Mouse (Mus musculus) embryo, embryonic 11 days (tissue): ENCODE data around the gene Sidt1.
A peak's percentile ranks its signal among the peaks of the same experiment; 100 is the strongest.

Experiments
- DNase-seq: peaks from one replicate; pipeline ENCODE4 v3.0.0-alpha.2; 2015

Gene Sidt1

DNA sequence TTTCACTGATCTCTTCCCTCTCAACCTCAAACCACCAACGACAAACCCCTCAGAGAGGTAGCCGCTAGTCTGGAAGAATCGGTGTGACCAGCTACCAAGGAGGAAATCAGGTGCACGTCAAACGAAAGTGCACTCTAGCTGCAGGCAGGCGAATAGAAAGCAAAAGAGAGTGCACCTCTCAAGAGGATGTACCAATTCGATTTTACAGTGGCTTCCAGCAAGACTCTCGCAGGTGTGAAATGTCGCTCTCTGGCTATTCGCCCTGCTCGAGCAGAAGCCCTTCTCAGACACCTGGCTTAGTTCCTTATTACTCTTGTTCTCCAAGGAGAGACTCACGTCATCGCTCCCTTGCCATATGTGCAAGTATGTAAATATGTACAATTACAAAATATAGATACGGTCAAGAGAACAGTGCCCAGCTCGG lies at the start of gene Sidt1:
Sidt1 (minus strand) TSS at position 336 of the 424 bp plus-strand sequence.
- DNase-seq = peak; percentile 27

DNA sequence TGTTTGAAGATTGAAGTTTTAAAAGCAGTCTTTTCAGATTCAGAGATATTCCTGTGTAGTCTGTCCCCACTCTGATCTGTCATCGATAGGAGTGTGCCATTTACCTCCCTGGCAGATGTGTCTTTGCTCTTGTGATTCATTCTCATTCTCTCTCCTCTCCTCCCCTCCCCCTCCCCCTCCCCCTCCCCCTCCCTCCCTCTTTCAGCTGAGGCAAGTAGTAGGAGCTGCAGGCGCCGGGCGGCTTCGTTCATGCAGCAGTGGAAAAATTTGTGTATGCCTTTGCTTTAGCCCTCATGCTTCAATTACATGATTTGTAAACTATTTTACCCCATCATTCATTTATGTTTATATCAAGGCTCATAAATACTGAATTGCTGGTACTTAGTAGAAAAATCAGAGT lies 48.6 kb upstream of the Sidt1 start:
- DNase-seq = peak; percentile 49

DNA sequence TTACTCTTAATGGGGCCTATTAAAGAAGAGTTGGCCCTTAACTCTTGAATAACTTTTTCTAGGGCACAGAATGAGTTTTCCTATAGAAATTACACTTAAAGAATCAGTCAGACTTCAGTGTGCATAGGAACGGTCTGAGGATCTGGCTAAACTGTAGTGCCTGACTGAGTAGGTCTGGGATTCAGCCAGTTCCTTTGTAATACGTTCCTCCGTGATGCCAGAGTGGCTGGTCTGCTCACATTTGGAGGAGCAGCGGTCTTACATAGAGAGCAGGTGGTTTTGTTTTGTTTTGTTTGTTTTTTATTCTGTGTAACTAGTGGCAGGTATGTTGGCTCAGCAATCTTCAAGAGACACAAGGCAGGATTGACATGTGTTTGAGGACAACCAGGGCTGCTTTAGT lies 47.0 kb upstream of the Sidt1 start:
- no peak for DNase-seq

DNA sequence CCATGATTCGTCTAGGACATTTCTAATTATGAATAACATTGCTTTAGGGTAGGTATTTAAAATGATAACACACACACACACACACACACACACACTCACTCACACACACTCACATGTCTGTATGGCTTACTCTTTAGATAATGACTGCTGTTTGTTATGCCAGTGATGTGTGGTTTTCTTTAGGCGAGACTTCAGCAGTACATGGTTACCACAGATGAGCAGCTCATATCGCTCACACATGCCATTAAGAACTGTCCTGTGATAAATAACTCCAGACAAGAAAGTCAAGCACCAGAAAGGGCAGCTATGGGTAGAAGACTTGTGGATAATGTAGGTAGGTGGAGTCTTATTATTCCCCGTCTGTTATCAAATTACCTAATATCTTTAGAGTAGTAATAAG lies 42.5 kb upstream of the Sidt1 start:
- no peak for DNase-seq

DNA sequence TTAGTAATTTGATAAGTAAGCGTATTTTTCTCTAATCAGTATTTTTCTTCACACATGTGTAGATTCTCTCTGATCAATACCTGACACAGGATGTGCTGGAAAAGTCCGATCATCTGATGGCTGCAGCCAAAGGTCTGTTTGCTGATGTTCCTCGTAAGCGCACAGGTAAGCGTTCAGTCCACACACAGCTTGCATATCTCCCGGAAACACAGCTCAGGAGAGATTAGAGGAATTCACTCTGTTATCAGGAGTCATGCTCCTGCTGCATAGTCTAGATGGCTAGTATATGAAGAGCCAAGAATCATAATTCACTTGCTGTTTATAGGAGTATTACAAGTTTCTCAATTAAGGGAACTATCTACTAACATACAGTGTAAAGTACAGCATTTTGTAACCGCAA lies 32.5 kb upstream of the Sidt1 start:
- no peak for DNase-seq

DNA sequence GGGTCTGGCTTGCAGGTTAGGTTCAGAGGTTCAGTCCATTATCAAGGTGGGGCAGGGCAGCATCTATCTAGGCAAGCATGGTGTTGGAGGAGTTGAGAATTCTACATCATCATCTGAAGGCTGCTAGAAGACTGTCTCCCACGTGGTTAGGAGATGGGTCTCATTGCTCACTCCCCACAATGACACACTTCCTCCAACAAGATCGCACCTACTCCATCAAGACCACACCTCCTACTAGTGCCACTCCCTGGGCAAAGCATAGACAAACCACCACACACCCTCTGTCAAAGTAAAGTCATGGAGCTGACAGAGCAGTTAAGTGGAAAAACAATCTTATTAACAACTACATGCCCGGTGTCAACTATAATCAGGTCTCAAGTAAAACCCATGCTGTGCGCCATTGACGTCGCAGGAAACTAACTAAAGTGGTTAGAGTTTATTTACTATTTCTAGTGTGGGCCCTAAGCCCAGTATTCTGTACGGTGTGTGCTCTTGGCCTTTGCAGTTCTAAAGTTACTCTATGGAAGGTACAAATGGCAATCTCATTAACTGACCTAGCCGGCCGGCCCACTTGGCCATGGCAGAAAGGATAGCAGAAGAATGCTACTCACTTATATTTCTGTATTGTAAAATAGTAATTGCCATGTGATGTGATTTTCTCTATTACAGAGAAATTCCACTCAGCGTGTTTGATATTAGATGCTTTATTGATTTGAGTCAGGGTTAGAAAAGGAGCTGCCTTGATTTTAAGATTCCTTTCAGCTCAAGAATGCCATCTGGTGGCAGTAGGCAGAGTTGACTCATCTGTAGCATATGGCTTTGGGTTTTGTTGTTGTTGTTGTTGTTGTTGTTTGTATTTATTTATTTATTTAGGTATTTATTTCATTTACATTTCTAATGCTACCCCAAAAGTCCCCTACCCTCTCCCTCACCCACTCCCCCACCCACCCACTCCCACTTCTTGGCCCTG lies 29.2 kb upstream of the Sidt1 start:
- peak; percentile 29 for DNase-seq

DNA sequence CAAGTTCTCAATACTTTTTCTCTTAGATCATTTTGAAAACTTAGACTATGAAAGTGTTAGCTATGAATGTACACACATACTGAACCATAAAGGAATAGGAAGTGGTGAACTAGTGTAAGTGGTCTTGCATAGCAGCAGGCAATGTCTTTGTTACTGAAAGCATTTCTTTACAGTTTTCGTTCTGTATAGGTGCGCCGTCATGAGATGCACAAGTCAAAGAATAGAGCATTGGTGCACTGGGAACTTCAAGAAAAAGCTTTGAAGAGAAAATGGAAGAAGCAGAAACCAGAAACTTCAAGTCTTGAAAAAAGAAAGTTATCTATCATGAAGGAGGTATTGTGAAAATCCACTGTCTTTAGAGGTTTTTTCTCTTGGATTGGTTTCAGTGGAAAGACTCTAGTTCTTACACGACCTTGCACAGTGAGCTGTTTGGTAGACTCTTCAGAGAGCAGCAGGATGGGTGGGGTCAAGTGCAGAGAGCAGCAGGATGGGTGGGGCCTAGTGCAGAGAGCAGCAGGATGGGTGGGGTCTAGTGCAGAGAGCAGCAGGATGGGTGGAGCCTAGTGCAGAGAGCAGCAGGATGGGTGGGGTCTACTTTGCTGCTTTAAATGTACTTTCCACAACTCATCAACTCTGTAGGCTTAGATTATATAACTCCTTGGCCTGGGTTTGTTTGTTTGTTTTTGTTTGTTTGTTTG lies 24.7 kb upstream of the Sidt1 start:
- peak; percentile 41 for DNase-seq

DNA sequence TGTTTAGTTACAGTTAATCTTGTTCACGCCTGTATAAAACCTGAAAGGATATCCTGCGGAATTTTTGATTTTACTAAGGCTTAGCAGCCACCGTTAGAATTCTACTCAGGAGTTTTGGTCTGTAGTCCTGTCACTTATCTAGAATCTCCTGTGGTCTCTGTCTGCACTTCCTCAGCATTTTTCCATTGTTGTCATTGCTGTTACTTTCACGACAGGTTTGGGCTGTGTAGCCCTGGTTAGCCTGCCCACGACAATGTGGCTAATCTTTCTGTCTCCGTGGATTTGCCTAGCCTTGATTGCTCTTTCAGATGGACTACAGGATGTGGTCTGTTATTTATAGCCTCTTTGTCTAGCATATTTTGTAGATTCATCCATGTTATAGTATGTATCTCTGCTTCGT lies 23.3 kb upstream of the Sidt1 start:
- DNase-seq = no peak

DNA sequence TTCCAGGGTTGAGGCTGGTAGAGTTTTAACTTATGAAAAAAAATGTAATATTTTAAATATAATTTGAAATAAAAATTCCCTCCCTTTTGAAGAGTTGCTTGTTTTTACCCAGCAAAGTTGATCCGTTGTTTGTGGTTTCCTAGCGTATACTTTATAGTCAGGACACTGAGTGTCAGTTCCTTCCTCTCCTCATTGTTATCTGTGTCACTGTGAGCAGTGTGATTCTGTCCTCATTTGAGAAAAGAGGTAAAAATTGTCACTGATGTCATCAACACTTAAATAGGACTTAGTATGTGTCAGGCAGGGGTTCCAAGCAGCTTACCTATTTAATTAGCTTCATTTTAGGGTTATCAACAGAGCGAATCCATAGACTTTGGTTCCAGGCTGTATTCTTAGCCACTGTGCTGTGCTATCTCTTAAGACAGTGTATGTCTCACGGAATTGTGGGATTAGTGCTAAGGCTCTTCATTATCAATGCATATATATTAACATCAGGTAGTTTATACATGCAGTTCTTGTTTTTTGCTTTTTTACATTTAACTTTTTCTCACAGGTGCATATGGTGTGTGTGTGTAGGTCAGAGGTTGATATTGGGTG lies 16.9 kb upstream of the Sidt1 start:
- no peak for DNase-seq

DNA sequence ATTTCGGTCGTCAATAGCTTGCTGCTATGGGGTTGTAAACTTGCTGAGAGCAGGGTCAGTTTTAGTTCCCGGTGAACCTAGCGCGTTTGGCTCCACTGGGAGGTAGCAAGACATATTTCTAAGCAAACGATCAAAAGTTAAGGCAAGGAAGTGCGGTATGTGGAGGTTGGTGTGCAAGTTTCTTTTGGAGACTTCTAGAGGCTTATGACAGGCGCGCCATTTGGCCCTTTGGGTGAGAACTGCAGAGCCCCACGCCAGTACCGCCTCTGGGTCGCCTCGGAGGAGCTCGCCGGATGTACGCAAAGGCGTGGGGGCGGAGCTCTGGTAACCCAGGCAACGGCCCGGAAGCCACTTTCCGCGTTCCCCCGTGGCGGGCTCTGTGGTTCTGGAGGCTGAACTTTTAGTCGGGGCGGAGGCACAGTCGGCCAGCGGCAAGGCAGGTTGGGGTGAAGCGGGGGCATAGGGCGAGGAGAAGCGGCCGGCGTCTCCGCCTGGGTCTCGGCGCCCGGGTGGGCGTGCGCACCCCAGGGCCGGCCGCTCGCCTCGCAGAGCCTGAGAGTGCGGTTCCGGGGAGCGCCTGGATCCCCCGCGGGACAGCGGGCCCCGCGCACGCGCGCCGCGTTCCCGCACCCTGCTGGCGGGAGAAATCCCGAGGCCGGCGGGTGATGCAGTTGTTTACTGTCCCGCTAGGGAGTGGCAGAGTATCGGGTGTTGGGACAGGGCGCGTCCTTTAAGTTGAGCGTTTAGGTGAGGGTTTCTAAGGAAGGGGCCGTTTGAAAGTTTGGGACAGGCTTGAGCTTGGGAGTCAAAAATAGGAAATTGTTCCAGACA lies 14.3 kb upstream of the Sidt1 start, which contains the start of gene Spice1:
Spice1 (plus strand) TSS at position 51 of the 831 bp plus-strand sequence.
- peak; percentile 96 for DNase-seq

DNA sequence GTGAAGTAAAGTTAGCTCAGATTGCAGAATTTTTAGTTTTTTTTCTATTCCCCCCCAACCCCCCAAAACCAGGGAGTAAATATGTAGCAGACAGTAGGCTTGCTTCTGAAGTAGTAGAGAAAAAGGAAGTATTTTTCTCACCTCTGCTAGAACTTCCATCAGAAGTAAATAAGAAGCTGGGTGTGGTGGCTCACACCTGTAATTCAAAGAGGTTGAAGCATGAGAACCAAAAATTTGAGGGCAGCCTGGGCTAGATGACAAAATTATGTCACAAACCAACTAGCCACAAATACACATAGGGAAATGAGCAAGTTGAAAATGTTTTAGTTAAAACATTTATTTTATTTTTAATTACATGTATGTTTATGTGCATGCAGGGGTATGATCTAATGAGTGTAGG lies 4.5 kb upstream of the Sidt1 start:
- DNase-seq = no peak

DNA sequence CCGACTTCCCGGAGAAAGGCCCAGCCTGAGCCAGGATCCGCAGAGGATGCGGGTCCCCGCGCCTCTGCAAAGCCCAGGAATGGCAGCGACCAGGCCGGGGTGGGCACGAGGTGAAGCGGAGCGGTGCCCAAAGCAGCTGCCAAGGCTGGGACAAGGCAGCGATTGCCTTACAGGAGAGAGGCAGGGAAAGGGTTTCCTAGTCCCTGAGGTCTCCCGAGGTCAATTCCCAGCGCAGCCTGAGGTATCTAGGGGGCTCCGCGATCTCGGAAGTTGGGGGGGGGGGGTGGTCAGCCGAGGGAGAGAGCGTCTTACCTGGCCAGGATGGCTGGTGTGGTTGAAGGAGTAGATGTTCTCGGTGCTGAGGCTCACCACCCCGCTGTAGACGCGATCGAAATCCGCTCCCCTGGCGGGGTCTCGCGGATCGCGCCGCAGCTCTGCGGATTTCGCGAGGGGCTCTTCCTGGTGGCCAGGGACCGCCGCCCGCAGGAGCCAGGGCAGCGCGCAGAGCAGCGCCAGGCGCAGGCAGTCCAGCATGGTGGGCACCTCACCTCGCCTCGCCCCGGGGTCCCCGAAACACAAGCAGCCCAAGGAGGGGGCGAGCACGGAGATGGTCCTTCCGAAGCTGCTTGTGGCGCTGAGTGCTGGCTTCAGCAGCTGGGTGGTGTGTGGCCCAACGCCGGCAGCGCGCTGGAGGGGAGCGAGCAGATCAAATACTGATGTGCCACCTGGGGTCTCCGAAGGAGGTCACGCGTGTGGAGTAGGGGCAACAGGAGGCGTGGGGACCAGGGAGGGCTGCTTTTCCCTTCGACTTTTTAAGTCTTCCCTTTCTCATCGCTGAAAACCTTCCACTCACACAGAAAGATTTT lies 768 bp downstream of the Sidt1 start:
- DNase-seq = peak; percentile 61

DNA sequence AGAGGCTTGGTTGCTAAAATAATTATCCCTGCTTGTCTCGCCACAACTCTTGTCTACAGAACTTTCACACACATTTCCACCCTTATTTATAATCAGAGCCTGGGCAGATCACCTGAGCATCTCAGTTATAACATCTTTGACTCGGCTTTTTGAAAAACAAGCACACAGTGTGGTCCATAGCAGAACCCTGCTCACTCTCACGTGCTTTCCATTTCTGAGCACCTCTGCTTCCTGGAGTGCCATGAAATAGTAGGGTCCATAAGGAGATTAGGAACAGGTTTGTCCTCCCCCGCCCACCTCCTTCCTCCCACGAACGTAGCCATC lies 1.4 kb downstream of the Sidt1 start:
- DNase-seq = no peak

DNA sequence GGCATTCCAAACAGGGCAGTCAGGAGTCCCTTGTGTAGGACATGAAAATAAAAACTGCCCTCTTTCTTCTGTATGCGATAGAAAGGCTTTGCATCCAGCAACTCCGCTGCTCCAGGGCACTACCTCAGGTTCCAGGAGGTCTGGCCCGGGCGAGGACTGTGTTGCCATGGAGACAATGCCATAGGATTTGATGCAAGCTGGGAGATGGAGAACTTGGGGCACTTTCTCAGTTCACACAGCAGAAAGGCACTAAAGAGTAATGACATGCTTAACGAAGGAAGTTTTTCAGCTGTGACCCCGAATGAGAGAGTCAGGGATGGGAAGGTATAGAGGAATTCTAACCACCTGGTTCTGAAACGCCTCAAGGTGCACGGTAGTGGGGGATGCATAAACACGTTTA lies 1.8 kb downstream of the Sidt1 start:
- peak; percentile 24 for DNase-seq

DNA sequence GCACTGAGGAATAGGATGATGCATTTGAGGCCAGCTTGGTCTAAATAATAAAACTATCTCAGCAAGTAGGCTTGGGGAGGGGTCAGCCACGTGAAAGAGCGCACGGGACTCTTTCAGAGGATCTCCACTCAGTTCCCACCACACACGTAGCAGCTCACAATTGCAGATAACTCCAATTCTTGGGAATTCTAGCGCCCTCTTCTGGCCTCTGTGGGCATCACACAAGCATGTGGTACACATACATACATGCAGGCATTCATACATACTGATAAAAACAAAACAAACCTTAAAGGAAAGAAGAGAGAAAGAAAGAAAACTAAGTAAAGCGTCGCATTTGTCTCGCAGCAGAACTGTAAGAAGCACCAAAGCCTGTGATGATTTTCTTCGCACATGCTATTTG lies 2.3 kb downstream of the Sidt1 start:
- DNase-seq = no peak

DNA sequence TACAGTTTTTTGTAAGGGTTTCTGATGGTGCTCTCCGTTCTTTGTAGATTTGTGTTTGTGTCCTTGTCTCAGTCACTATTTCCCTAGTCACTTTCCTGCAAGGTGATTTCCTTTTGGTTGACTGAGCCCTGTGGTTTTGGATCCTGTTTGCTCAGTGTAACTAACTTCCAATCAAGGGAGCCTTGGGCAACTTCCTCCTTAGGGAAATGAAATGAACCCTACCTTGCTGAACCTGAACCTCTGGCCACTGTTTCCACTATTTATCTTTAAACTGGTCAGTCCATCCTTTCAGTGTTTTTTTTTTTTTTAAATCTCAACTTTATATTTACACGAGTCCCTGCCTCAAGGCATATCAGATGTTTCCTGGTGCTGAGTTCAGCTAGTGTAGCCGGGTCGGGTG lies 4.4 kb downstream of the Sidt1 start:
- no peak for DNase-seq

DNA sequence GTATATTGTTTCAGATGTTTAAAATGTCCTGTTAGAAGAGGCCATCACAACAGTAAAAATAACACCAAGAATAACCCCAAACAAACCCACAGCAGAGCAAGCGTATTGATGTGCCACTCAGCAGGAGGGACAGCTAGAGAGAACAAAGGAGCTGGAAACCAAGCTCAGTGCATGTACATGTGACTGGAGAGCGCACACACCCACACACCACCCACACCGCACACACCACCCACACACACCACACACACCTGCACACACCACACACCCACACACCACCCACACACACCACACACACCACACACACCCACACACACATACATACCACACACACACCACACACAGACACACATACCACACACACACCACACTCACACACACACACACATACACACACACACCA lies 12.8 kb downstream of the Sidt1 start:
- DNase-seq = peak; percentile 13

DNA sequence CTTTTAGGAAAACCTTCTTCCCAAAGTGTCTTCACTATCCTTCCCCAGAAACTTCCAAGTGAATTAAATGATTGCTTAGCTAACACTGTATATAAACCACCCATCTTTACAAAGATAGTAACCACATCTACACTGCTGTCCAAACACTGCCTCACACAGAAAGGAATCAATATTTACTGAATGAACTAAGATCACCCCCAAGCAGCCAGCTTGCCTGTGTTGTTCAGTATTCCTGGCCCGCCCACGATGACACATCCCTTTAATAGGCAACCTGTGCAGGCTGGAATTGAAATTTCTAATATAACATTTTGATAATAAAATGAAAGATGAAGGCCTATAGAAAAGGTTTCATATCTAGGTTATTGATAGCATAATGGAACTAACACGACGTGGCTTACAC lies 16.6 kb downstream of the Sidt1 start:
- DNase-seq = no peak

DNA sequence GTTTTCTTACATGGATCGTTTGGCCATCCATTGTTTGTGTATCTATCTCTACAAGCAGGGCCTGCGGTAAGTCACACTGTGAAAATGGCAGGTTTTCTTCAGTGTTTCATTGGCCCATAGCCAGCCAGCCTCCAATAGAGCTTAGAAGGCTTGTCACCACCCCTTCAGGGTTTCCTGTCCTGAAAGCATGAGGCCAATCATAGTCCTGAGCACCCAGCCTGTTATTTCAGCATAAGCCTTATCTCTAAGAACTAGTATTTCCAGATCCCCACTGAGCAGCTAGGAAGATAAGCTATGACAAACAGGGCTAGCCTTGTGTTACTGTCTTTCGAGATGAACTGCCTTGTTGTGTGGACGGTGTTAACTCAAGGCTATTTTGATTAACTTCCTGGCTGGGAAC lies 19.6 kb downstream of the Sidt1 start:
- no peak for DNase-seq

DNA sequence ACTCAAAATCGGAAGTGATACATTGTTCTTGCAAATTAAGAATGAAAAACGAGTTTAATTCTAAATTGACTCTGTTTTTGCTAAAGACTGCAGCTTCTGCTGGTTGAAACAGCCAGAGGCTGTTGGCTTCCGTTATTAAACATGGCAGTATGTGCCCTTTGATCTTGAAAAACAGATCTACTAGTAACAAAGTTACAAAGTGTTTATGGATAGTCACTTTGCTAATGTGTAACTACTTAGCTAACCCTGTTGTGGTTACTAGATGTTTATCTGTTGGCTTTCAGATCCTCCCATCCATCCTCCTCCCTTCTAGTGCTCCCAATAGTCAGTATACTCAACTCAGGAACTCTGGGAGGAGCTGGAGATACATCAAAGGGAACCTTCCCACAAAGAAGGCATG lies 27.4 kb downstream of the Sidt1 start:
- no peak for DNase-seq

DNA sequence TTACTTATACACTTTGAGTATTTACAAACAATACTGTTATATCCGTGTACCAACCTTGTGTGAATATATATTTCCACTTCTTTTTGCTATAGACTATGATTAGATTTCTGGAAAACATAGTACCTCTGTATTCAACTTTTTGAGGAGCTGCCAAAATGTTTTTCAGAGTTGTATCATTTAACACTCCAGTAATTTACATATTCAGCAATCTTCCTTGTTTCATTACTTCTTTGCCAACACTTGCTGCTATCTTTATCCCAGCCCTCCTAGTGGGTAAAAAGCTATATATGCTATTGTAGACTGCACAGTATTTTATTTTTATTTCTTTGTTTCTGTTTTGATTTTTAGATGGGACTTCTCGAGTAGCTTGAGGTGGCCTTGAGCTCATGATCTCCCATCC lies 29.2 kb downstream of the Sidt1 start:
- no peak for DNase-seq
